Mouse (Mus musculus): ENCODE data around the gene Tmem121b.

DNA sequence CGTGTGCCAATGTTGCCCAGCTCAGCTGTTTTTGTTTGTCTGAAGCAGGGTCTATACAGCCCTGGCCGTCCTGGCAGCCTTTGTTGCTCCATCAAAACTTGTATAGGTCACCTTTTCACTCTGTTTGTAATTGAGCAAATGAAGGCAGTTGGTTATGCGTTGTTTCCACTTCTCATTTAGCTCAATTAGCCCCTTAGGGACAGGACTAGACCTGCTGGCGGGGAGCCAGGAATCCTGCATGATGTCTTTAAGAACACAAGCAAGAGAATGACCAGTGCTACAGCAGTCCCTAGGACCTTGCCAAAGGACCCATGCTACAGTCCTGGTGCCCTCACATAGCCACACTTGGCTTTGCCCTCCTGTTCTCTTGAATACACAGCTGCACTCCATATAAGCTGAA lies 11.9 kb upstream of the Tmem121b start:
- TF ChIP-seq POLR2A (IDR thresholded peaks at IDR 0.05; ENCODE audit: insufficient read length, low read depth), result no peak
- no peak for TF ChIP-seq MYOD1 (IDR thresholded peaks at IDR 0.05; ENCODE audit: control insufficient read depth in 1 of 3, insufficient read length in 2 of 3, low read depth in 2 of 3)
- no peak for TF ChIP-seq MAX (IDR thresholded peaks at IDR 0.05; ENCODE audit: low read depth)
- no peak for TF ChIP-seq E2F4 (IDR thresholded peaks at IDR 0.05; ENCODE audit: insufficient read depth)
- no peak for TF ChIP-seq REST (IDR thresholded peaks at IDR 0.05; ENCODE audit: insufficient read depth, insufficient read length)
- TF ChIP-seq POLR2AphosphoS2 (IDR thresholded peaks at IDR 0.05; ENCODE audit: insufficient read length, low read depth), result no peak
- no peak for TF ChIP-seq TCF12 (IDR thresholded peaks at IDR 0.05; ENCODE audit: insufficient read depth, poor library complexity, severe bottlenecking)
- no peak for TF ChIP-seq CEBPB (IDR thresholded peaks at IDR 0.05; ENCODE audit: insufficient read depth, poor library complexity, severe bottlenecking)
- no peak for TF ChIP-seq USF1 (IDR thresholded peaks at IDR 0.05; ENCODE audit: low read depth)
- TF ChIP-seq MYOG (IDR thresholded peaks at IDR 0.05; ENCODE audit: control insufficient read depth in 1 of 3, insufficient read depth in 1 of 3, insufficient read length in 2 of 3, low read depth in 2 of 3), result no peak
- no peak for TF ChIP-seq TCF3 (IDR thresholded peaks at IDR 0.05; ENCODE audit: insufficient read length, low read depth)
- TF ChIP-seq SRF (IDR thresholded peaks at IDR 0.05; ENCODE audit: control insufficient read depth, insufficient read length, low read depth), result no peak

All from myocyte (in vitro differentiated cells).